Mouse (Mus musculus) myocyte (in vitro differentiated cells): ENCODE data around the gene Supt5.

Source experiments
- CEBPB ChIP-seq: IDR thresholded peaks from 2 replicates; pipeline ENCODE4 v1.6.1; 2011; ENCODE audit warnings: mild to moderate bottlenecking, moderate library complexity; ENCODE audit not compliant: poor library complexity, insufficient read depth, severe bottlenecking
- MAX ChIP-seq: IDR thresholded peaks from one replicate; pipeline ENCODE4 v1.6.1; 2011; ENCODE audit warnings: low read depth, mild to moderate bottlenecking, control low read depth
- MYOD1 ChIP-seq, 3 experiments: IDR thresholded peaks; one replicate each; pipeline ENCODE4 v1.6.1; 2011; ENCODE audit warnings: control low read depth in 2 of 3, low read depth in 2 of 3, mild to moderate bottlenecking in 2 of 3, moderate library complexity in 1 of 3; ENCODE audit not compliant: insufficient read length in 2 of 3, control insufficient read depth in 1 of 3
- POLR2A ChIP-seq: IDR thresholded peaks from one replicate; pipeline ENCODE4 v1.6.1; 2011; ENCODE audit warnings: low read depth, mild to moderate bottlenecking, control low read depth, moderate library complexity; ENCODE audit not compliant: insufficient read length
- POLR2AphosphoS2 ChIP-seq: IDR thresholded peaks from one replicate; pipeline ENCODE4 v1.6.1; 2011; ENCODE audit warnings: low read depth, control low read depth; ENCODE audit not compliant: insufficient read length
- TCF12 ChIP-seq: IDR thresholded peaks from one replicate; pipeline ENCODE4 v1.6.1; 2011; ENCODE audit warnings: mild to moderate bottlenecking, control low read depth; ENCODE audit not compliant: poor library complexity, insufficient read depth, severe bottlenecking
- TCF3 ChIP-seq: IDR thresholded peaks from one replicate; pipeline ENCODE4 v1.6.1; 2011; ENCODE audit warnings: low read depth, control low read depth; ENCODE audit not compliant: insufficient read length
- USF1 ChIP-seq: IDR thresholded peaks from one replicate; pipeline ENCODE4 v1.6.1; 2011; ENCODE audit warnings: low read depth, mild to moderate bottlenecking, control low read depth, moderate library complexity

DNA sequence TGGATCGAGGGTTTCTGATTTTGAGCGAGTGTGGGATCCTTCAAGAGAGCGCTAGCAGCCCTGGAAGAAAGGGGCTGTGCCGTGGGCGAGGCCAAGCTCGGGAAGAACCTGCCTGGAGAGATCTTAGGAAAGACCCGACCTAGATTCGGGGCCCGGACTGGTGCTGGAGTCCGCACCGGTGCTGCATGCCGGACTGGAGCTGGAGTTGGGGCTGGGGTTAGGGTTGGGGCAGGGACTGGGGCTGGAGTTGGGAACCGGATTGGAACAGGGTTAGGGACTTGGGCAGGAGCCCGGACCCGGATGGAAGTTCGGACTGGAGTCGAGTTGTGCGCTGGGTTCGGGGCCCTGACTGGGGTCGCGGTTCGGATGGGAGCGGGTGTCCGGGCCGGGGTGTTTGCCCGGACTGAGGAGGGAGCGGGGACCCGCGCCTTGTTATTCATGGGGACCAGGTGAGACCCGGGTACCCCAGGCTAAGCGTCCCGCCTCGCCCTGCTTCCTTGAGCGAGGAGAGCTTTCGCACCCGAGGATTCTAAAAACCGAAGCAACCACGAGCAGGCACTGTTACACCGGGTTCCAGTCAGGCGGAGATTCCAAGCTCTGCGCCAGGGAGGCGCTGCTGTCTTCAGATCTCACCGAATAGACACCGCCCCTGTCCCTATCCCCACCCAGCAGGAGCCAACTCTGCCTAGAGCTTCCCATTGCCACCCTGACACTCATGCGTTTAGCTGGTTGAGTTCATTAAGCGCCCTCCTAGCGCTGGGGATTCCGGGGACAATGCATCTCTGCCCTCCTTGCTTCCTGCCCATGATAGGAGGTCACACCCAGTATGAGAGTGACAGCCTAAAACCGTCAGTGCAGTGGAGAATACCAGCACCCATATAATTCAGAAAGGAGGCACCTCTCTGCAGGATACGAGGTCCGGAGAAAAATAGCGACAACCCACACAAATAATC lies 47.6 kb downstream of the Supt5 start, which contains the start of gene Selenov:
- no peak for TF ChIP-seq POLR2A
- no peak for TF ChIP-seq MAX
- no peak for TF ChIP-seq CEBPB
- TF ChIP-seq TCF12: no peak
- no peak for TF ChIP-seq USF1
- no peak for TF ChIP-seq MYOD1 (IDR thresholded peaks at IDR 0.05; ENCODE audit: control insufficient read depth in 1 of 3, insufficient read length in 2 of 3, low read depth in 2 of 3)
- no peak for TF ChIP-seq POLR2AphosphoS2
- TF ChIP-seq TCF3: no peak
